In genomic region chr1:161925281-161925805, GRCm38 (mm10) we compare ENCODE assay signal across 18 mouse cellular contexts. TPM values are rescaled to one million over a fixed set of nuclear protein-coding genes. Genes with fewer than 3 reads are reported as not detected.
DNase-seq lines count a peak whose midpoint lies in the region; ATAC-seq lines count a peak whose summit lies in the region.
"Had no signal": no experiment of that assay in that cellular context is flagged by ENCODE, and none has a peak within 500 bp of the region (broad histone marks: within the 10 kb centered on the region; RNA-seq: fewer than 3 reads in every experiment).

No protein-coding gene starts in this region.

- H3K27ac ChIP-seq in heart, embryonic 10.5 days: no peak overlapping the region
- no peak overlapping the region for H3K27ac ChIP-seq in forebrain, embryonic 13.5 days
- H3K27ac ChIP-seq: embryonic facial prominence, embryonic 15.5 days; heart, embryonic 13.5 days; hindbrain, embryonic 13.5 days; midbrain, embryonic 15.5 days had no signal

- no peaks in the 10 kb centered on the region for H3K9me3 ChIP-seq in heart, embryonic 10.5 days
- no peaks in the 10 kb centered on the region for H3K9me3 ChIP-seq in forebrain, embryonic 13.5 days (replicated peaks)
- H3K9me3 ChIP-seq: embryonic facial prominence, embryonic 15.5 days; heart, embryonic 13.5 days; hindbrain, embryonic 13.5 days; midbrain, embryonic 15.5 days had no signal

- H3K36me3 ChIP-seq in heart, embryonic 10.5 days: no peaks in the 10 kb centered on the region
- H3K36me3 ChIP-seq in forebrain, embryonic 13.5 days (ENCODE audit: poor library complexity, severe bottlenecking): no peaks in the 10 kb centered on the region
- H3K36me3 ChIP-seq: embryonic facial prominence, embryonic 15.5 days; heart, embryonic 13.5 days; hindbrain, embryonic 13.5 days; midbrain, embryonic 15.5 days had no signal

- no peak overlapping the region for H3K4me2 ChIP-seq in forebrain, embryonic 13.5 days
- H3K4me2 ChIP-seq: embryonic facial prominence, embryonic 15.5 days; heart, embryonic 13.5 days; hindbrain, embryonic 13.5 days; midbrain, embryonic 15.5 days had no signal

- no peak overlapping the region for H3K4me3 ChIP-seq in heart, embryonic 10.5 days
- H3K4me3 ChIP-seq in forebrain, embryonic 13.5 days: no peak overlapping the region
- H3K4me3 ChIP-seq: embryonic facial prominence, embryonic 15.5 days; heart, embryonic 13.5 days; hindbrain, embryonic 13.5 days; midbrain, embryonic 15.5 days had no signal

- H3K9ac ChIP-seq in forebrain, embryonic 13.5 days: no peak overlapping the region
- H3K9ac ChIP-seq: embryonic facial prominence, embryonic 15.5 days; heart, embryonic 13.5 days; hindbrain, embryonic 13.5 days; midbrain, embryonic 15.5 days had no signal

- DNase-seq in heart, adult 18-20 months: peak; percentile 24 to 37
- no peak for DNase-seq in heart, embryonic 10.5 days (ENCODE audit: low spot score)
- DNase-seq in brain, adult 2 months (ENCODE audit: low read depth, low spot score): peak; percentile 30
- peak; percentile 55 for DNase-seq in cerebellum, adult 9-11 months
- DNase-seq in lung, postnatal 10 days: peak; percentile 46
- DNase-seq: kidney, postnatal 36 days; thymus, adult 18-20 months had no signal

- ATAC-seq in granulocyte monocyte progenitor cell, adult 5-6 weeks (replicated peaks; ENCODE audit: poor library complexity, severe bottlenecking): no peak
- ATAC-seq in forebrain, embryonic 13.5 days: no peak
- ATAC-seq: CD4-positive, CD25-positive, alpha-beta regulatory T cell, adult 4 months; forebrain, embryonic 14.5 days; intestine, postnatal 0 days; midbrain, embryonic 15.5 days had no signal

- WGBS in heart, embryonic 10.5 days: 80% methylated on average over 13 of the region's 13 CpGs
- WGBS in forebrain, embryonic 13.5 days: 87% methylated on average over 13 of the region's 13 CpGs

- H3K4me1 ChIP-seq in heart, embryonic 10.5 days: no peaks in the 10 kb centered on the region
- H3K4me1 ChIP-seq in forebrain, embryonic 13.5 days: no peaks in the 10 kb centered on the region
- H3K4me1 ChIP-seq: embryonic facial prominence, embryonic 15.5 days; hindbrain, embryonic 13.5 days; midbrain, embryonic 15.5 days had no signal

- no peaks in the 10 kb centered on the region for H3K27me3 ChIP-seq in heart, embryonic 10.5 days (ENCODE audit: insufficient read depth, poor library complexity, severe bottlenecking)
- no peaks in the 10 kb centered on the region; the same call in 1 of the 2 replicates for H3K27me3 ChIP-seq in forebrain, embryonic 13.5 days
- H3K27me3 ChIP-seq: embryonic facial prominence, embryonic 15.5 days; heart, embryonic 13.5 days; hindbrain, embryonic 13.5 days; midbrain, embryonic 15.5 days had no signal

RNA-seq across cellular contexts. Expression of gene Pigc, which starts 43.6 kb away (rescaled TPM):
- total RNA-seq in heart, adult 18-20 months (2021): 10 to 100 TPM in 1 of 2 experiments, 1 to 10 TPM in 1; 8.9 to 11.6 TPM
- 24.0 and 29.9 TPM in 2 replicates for polyA plus RNA-seq in heart, embryonic 10.5 days (2016; fragmentation: Nextera tagmentation; extraction: Ambion mirVana)
- 17.2 and 17.9 TPM in 2 replicates for total RNA-seq in granulocyte monocyte progenitor cell, adult 5-6 weeks (2014; fragmentation: Nextera tagmentation)
- 19.0 and 23.6 TPM in 2 replicates for total RNA-seq in granulocyte monocyte progenitor cell, adult 5-6 weeks (2017)
- polyA plus RNA-seq in forebrain, embryonic 13.5 days (2015; fragmentation: Nextera tagmentation; extraction: Ambion mirVana): 30.9 and 31.6 TPM in 2 replicates

RNA-seq across cellular contexts. Expression of gene Suco, which starts 48.9 kb away (rescaled TPM):
- 10 to 100 TPM; 14.1 to 14.8 TPM for total RNA-seq in heart, adult 18-20 months (2021)
- 23.4 and 26.1 TPM in 2 replicates for polyA plus RNA-seq in heart, embryonic 10.5 days (2016; fragmentation: Nextera tagmentation; extraction: Ambion mirVana)
- 25.1 and 30.5 TPM in 2 replicates for total RNA-seq in granulocyte monocyte progenitor cell, adult 5-6 weeks (2014; fragmentation: Nextera tagmentation)
- total RNA-seq in granulocyte monocyte progenitor cell, adult 5-6 weeks (2017): 102 and 110 TPM in 2 replicates
- polyA plus RNA-seq in forebrain, embryonic 13.5 days (2015; fragmentation: Nextera tagmentation; extraction: Ambion mirVana): 22.2 and 33.2 TPM in 2 replicates

RNA-seq across cellular contexts. Expression of gene 4930558K02Rik, which starts 54.1 kb away (rescaled TPM):
- not detected for total RNA-seq in heart, adult 18-20 months (2021)
- polyA plus RNA-seq in heart, embryonic 10.5 days (2016; fragmentation: Nextera tagmentation; extraction: Ambion mirVana): not detected in 2 replicates
- total RNA-seq in granulocyte monocyte progenitor cell, adult 5-6 weeks (2014; fragmentation: Nextera tagmentation): not detected in 2 replicates
- total RNA-seq in granulocyte monocyte progenitor cell, adult 5-6 weeks (2017): not detected in 2 replicates
- not detected in 2 replicates for polyA plus RNA-seq in forebrain, embryonic 13.5 days (2015; fragmentation: Nextera tagmentation; extraction: Ambion mirVana)
- total RNA-seq: gastrocnemius, adult 18-20 months had no signal
- polyA plus RNA-seq: CD4-positive, CD25-positive, alpha-beta regulatory T cell, adult 4 months; embryonic facial prominence, embryonic 15.5 days; heart, embryonic 13.5 days; hindbrain, embryonic 13.5 days; intestine, postnatal 0 days; limb, embryonic 14.5 days had no signal
